Mouse (Mus musculus) MEL (cell line): ENCODE data around the gene B4galnt3.

Experiments
- CHD1 ChIP-seq: IDR thresholded peaks from 2 replicates; pipeline ENCODE4 v1.6.1; 2012; ENCODE audit warnings: low read depth, mild to moderate bottlenecking, inconsistent platforms, low read length, improper control_type of control experiment
- NRF1 ChIP-seq: IDR thresholded peaks from 2 replicates; pipeline ENCODE4 v1.6.1; 2014; ENCODE audit warnings: low read depth, mild to moderate bottlenecking, inconsistent platforms, low read length, improper control_type of control experiment, moderate library complexity; ENCODE audit not compliant: poor library complexity, insufficient read depth, severe bottlenecking
- ZC3H11A ChIP-seq: IDR thresholded peaks from 2 replicates; pipeline ENCODE4 v1.6.1; 2012; ENCODE audit warnings: low read depth, mild to moderate bottlenecking, inconsistent platforms, low read length, improper control_type of control experiment

DNA sequence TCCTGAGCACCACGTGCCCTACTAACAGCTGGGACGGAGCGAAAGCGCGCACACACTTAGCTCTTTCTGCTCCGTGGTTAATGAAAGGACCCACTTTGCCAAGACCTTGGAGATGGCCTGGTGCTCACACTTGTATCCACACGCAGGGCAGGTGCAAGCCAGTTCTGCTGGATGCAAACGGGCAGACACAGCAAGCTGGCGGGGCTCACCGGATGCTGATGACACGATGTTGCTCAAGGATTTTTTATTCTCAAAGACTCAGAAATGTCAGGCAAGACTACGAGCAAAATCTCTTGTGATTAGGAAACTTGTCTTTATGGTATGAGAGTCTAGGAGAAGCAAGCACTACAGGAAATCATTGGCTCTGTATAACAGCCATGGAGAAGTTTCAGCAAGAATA lies 52.9 kb downstream of the B4galnt3 start:
- no peak for TF ChIP-seq NRF1
- TF ChIP-seq CHD1 = no peak
- no peak for TF ChIP-seq ZC3H11A
